Mouse (Mus musculus): ENCODE data around the gene Asic2. TPM values are rescaled to one million over a fixed set of nuclear protein-coding genes. Genes with fewer than 3 reads are reported as not detected.

Gene Asic2
- polyA plus RNA-seq, 1 experiment from 2014 or later = 3.7 TPM

DNA sequence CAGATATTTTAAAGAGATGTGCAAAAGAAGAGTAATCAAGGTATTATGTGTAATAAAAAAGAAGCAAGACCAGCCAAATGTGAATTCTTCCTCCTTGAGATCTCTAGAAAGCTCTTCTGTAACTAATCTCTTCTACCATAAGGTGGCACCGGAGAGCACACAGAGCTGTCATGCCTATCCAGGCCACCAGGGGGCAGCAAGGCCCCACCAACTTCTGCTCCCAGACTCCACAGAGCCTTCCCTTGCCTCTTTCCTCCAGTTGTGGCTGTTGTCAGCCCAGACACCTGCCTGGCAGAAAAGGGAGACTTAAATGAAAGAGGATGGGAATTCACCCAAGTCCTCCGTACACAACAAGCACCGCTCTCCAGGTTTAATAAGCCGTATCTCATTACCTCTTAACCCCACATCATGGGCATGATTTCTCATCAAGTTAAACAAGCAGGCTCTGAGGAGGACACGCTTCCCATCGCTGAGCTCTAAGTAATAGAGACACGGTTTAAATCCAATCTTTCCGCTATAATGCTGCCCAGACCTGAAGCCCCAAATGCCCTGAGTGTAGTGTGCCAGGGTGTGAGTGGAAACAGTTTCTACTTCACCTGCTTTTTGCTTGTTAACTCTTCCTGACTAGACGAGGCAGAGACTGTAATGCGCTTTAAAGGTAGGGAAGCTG lies 28.1 kb upstream of the Asic2 start:
- 68% methylated on average over 10 of the region's 10 CpGs for WGBS
- no peak overlapping the region for H3K9ac ChIP-seq
- no peaks in the 10 kb centered on the region for H3K9me3 ChIP-seq (replicated peaks)
- no peak overlapping the region for H3K27ac ChIP-seq
- no peaks in the 10 kb centered on the region for H3K36me3 ChIP-seq
- H3K4me3 ChIP-seq (replicated peaks) = no peak overlapping the region
- no peaks in the 10 kb centered on the region for H3K27me3 ChIP-seq
- H3K4me2 ChIP-seq = no peak overlapping the region
- no peak for ATAC-seq (replicated peaks; ENCODE audit: low FRiP score)
- H3K4me1 ChIP-seq = no peaks in the 10 kb centered on the region

DNA sequence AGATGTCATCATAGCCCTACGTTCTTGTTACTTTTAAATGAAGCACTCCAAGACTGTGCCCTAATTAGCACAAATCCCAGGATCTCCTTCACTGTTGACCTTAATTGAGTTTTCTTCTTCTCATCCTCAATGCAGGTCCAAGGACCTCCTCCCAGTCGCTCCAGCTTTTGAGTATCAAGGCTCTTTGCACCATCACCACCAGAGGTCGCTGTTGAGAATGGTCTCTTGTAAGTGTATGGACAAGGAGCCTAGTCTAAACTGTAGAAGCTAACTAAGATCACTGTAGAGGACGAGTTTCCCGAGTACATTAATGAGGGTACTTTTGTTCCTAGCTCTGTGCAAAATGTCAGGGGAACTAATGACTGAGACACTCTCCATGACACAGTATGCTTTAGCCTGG lies 14.9 kb upstream of the Asic2 start:
- peaks cover 11% of the 10 kb centered on the region for H3K4me1 ChIP-seq
- H3K36me3 ChIP-seq = no peaks in the 10 kb centered on the region
- no peaks in the 10 kb centered on the region for H3K27me3 ChIP-seq
- no peak overlapping the region for H3K9ac ChIP-seq
- no peak overlapping the region for H3K27ac ChIP-seq
- WGBS = 45% methylated on average over 5 of the region's 5 CpGs
- no peak overlapping the region for H3K4me3 ChIP-seq (replicated peaks)
- no peaks in the 10 kb centered on the region for H3K9me3 ChIP-seq (replicated peaks)
- ATAC-seq (replicated peaks; ENCODE audit: low FRiP score) = no peak
- H3K4me2 ChIP-seq = no peak overlapping the region

DNA sequence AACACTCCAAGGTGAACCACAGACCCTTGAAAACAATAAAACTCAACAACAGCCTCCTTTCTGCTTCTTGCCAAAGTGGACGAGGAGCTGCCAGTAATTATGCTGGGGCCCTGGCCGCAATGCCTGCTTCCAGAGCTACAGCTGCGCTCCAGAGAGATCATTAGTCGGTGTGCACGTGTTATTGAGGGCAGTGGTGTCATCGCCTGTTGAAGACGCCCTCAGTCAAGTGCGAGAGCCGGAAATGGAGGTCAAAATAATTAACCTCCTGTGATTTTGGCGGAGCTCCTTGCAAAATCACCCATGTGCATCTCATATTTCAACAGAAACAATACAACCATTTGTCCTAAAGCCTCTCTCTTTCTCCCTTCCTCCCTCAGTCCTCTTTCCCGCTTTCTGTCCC lies 13.9 kb upstream of the Asic2 start:
- Histone ChIP-seq H3K36me3 (no peaks in the 10 kb centered on the region), H3K27ac (no peak overlapping the region), H3K27me3 (no peaks in the 10 kb centered on the region), H3K4me2 (no peak overlapping the region), H3K4me1 (peaks cover 11% of the 10 kb centered on the region), H3K4me3 (replicated peaks) (no peak overlapping the region), H3K9me3 (replicated peaks) (no peaks in the 10 kb centered on the region), H3K9ac (no peak overlapping the region)
- 3% methylated on average over 11 of the region's 11 CpGs for WGBS
- ATAC-seq (replicated peaks; ENCODE audit: low FRiP score) = 0 out of 2 replicates have a peak, but pooled peaks have one; percentile 46

DNA sequence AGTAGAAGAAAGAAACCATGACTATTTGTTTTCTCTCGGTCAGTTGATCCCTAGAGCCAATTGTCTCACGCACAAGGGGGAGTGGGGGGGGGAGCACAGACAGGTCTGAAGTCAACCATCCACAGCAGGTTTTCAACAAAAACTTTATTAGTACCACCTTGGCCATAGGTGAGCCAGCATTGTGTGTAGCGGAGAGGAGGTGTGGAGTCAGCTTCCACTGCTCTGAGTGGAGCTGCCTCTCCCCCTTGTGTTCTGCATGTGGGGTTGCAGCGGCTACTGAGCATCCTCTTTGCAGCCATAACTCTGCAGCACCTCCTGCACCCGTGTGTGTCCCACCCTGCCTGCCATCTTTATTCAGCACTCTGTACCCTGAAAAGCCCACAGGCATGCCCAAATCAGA lies 6.3 kb upstream of the Asic2 start:
- no peaks in the 10 kb centered on the region for H3K4me1 ChIP-seq
- no peak overlapping the region for H3K27ac ChIP-seq
- H3K36me3 ChIP-seq = no peaks in the 10 kb centered on the region
- H3K4me2 ChIP-seq = no peak overlapping the region
- ATAC-seq (replicated peaks; ENCODE audit: low FRiP score) = no peak
- peaks cover 12% of the 10 kb centered on the region for H3K27me3 ChIP-seq
- no peaks in the 10 kb centered on the region for H3K9me3 ChIP-seq (replicated peaks)
- no peak overlapping the region for H3K9ac ChIP-seq
- WGBS = 24% methylated on average over 5 of the region's 5 CpGs
- no peak overlapping the region for H3K4me3 ChIP-seq (replicated peaks)

DNA sequence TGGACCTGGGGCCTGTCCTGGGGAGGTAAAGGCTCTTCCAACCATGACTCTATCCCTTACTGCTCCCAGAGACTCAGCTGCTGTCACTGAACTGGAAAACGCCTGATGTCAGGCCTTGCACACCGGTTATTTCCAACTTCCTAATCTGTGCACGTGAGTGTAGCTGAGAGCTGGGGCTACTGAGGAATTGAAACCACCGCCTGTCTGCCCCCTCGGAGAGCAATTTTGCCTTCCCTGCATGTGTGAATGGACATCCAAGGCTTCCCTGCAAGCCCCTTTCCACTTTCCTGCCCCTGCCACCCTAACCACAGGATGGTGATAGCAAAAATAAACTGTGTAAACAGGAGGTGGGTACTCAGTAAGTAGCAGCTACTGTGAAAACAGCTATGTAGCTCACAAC lies 5.4 kb upstream of the Asic2 start:
- H3K27ac ChIP-seq = no peak overlapping the region
- no peak overlapping the region for H3K9ac ChIP-seq
- no peaks in the 10 kb centered on the region for H3K36me3 ChIP-seq
- H3K9me3 ChIP-seq (replicated peaks) = no peaks in the 10 kb centered on the region
- peaks cover under 1% of the 10 kb centered on the region; the same call in 1 of the 2 replicates for H3K4me1 ChIP-seq
- H3K27me3 ChIP-seq = peaks cover 20% of the 10 kb centered on the region
- no peak overlapping the region for H3K4me2 ChIP-seq
- WGBS = 48% methylated on average over 5 of the region's 5 CpGs
- ATAC-seq (replicated peaks; ENCODE audit: low FRiP score) = no peak
- H3K4me3 ChIP-seq (replicated peaks) = no peak overlapping the region

- WGBS = 62% methylated on average over 3 of the region's 3 CpGs
- H3K4me3 ChIP-seq (replicated peaks) = no peak overlapping the region
- no peak overlapping the region for H3K27ac ChIP-seq
- no peak overlapping the region for H3K4me2 ChIP-seq
- no peak overlapping the region for H3K9ac ChIP-seq
- peaks cover 6% of the 10 kb centered on the region; the same call in 1 of the 2 replicates for H3K4me1 ChIP-seq
- no peaks in the 10 kb centered on the region for H3K9me3 ChIP-seq (replicated peaks)
- H3K27me3 ChIP-seq = peaks cover 37% of the 10 kb centered on the region
- H3K36me3 ChIP-seq = no peaks in the 10 kb centered on the region
- no peak for ATAC-seq (replicated peaks; ENCODE audit: low FRiP score)
These were observed 3.8 kb upstream of the Asic2 start for GRCm38 (mm10) chr11:81972044-81972443.

DNA sequence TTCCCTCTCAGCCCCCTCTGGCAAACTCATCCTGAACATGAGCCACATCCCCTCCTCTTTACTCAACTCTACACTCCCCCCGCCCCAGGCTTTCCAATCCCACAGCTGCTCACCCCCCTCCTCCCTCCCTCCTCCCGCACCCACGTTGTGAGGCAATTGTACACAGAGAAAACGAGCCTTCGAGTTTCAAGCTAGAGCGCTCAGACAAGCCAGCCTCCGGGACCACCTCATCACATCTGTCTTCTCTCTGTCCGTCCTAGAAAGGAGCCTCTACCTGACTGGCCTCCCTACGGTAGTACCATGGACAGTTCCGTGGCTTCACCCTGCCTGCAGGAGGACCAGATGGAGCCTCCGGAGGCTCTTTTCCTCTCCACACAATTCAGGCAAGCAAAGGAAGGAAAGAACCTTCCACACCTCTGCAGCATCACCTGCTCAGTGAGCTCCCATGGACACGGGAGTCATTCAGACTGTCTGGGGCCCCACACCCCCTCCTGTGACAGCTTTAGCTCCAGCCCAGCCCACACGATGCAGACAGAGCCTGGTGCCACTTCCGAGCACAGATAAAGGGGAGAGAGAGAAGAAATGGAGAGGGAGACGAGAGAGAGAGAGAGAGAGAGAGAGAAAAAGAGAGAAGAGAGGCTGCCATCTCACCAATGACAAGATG lies 1.5 kb downstream of the Asic2 start:
- Histone ChIP-seq H3K4me1 (peaks cover 6% of the 10 kb centered on the region; the same call in 1 of the 2 replicates), H3K4me2 (no peak overlapping the region), H3K27ac (no peak overlapping the region), H3K9me3 (replicated peaks) (no peaks in the 10 kb centered on the region), H3K36me3 (no peaks in the 10 kb centered on the region), H3K27me3 (peaks cover 53% of the 10 kb centered on the region), H3K4me3 (replicated peaks) (no peak overlapping the region), H3K9ac (no peak overlapping the region)
- ATAC-seq (replicated peaks; ENCODE audit: low FRiP score) = no peak
- 15% methylated on average over 15 of the region's 15 CpGs for WGBS

DNA sequence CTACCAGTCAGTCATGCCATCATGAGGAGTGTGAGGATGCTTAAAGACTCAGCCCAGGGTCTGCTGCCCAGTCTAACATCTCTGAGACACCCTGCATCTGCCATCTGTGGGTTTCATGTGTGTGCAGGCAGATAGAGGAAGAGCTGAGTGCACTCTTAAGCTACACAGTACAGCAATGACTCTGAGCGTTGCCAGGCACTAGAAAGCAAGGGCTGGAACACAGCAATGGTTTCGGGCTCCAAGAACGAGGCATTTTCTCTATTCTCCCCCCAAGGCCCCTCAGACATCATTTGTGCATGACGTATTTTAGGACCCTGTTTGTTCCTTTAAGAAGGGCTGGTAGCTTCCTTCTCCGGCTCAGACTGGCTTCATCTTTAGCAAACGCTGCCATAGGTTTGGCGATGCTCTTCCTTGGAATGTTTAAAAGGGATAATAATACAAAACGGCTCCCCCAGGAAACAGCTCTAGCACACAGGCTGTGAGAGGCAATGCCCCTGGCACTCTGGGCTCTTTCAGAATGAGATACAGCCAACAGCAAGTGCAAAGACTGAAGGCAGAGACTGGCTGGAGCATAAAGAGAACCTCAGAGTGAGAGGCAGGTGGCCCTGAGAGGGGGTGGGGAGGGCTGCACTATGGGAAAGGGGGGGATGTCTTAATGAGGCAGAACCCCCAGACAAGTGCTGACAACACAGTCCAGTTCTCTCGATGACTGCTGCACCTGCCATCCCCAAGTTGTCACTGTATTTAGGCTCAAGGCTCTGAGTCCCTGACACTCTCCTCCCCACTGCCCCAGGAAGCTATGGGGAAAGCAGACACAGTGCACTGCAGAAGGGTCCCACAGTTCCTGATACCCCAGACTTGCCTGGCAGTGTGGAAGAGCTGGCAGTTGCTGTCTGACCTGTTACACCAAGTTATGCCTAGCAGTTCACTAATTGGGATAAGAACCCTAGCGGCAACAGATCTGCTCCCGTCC lies 2.3 kb downstream of the Asic2 start:
- H3K9ac ChIP-seq = no peak overlapping the region
- H3K9me3 ChIP-seq (replicated peaks) = no peaks in the 10 kb centered on the region
- H3K36me3 ChIP-seq = no peaks in the 10 kb centered on the region
- no peak overlapping the region for H3K27ac ChIP-seq
- no peak overlapping the region for H3K4me2 ChIP-seq
- peaks cover 53% of the 10 kb centered on the region for H3K27me3 ChIP-seq
- no peak for ATAC-seq (replicated peaks; ENCODE audit: low FRiP score)
- WGBS = 68% methylated on average over 11 of the region's 11 CpGs
- H3K4me1 ChIP-seq = peaks cover 6% of the 10 kb centered on the region; the same call in 1 of the 2 replicates
- no peak overlapping the region for H3K4me3 ChIP-seq (replicated peaks)

- Histone ChIP-seq H3K4me2 (no peak overlapping the region), H3K27ac (no peak overlapping the region), H3K4me3 (replicated peaks) (no peak overlapping the region), H3K4me1 (peaks cover 6% of the 10 kb centered on the region; the same call in 1 of the 2 replicates), H3K9me3 (replicated peaks) (no peaks in the 10 kb centered on the region), H3K36me3 (no peaks in the 10 kb centered on the region), H3K9ac (no peak overlapping the region), H3K27me3 (peaks cover 42% of the 10 kb centered on the region)
- 45% methylated on average over 4 of the region's 4 CpGs for WGBS
- no peak for ATAC-seq (replicated peaks; ENCODE audit: low FRiP score)
These were observed 3.7 kb downstream of the Asic2 start for GRCm38 (mm10) chr11:81964561-81964960.

GRCm38 (mm10) chr11:81954398-81954797 lies 13.9 kb downstream of the Asic2 start:
- Histone ChIP-seq H3K4me2 (no peak overlapping the region), H3K4me3 (replicated peaks) (no peak overlapping the region), H3K36me3 (no peaks in the 10 kb centered on the region), H3K9ac (no peak overlapping the region), H3K27ac (no peak overlapping the region), H3K4me1 (no peaks in the 10 kb centered on the region), H3K9me3 (replicated peaks) (no peaks in the 10 kb centered on the region), H3K27me3 (no peaks in the 10 kb centered on the region)
- ATAC-seq (replicated peaks; ENCODE audit: low FRiP score) = no peak
- WGBS = 38% methylated on average over 4 of the region's 4 CpGs

- no peak overlapping the region for H3K4me3 ChIP-seq (replicated peaks)
- no peaks in the 10 kb centered on the region for H3K9me3 ChIP-seq (replicated peaks)
- H3K27me3 ChIP-seq = no peaks in the 10 kb centered on the region
- H3K27ac ChIP-seq = no peak overlapping the region
- H3K36me3 ChIP-seq = no peaks in the 10 kb centered on the region
- no peak overlapping the region for H3K4me2 ChIP-seq
- H3K9ac ChIP-seq = no peak overlapping the region
- ATAC-seq (replicated peaks; ENCODE audit: low FRiP score) = no peak
- no peaks in the 10 kb centered on the region for H3K4me1 ChIP-seq
- WGBS = 69% methylated on average over 1 of the region's 1 CpGs
These were observed 20.2 kb downstream of the Asic2 start for GRCm38 (mm10) chr11:81948021-81948420.

DNA sequence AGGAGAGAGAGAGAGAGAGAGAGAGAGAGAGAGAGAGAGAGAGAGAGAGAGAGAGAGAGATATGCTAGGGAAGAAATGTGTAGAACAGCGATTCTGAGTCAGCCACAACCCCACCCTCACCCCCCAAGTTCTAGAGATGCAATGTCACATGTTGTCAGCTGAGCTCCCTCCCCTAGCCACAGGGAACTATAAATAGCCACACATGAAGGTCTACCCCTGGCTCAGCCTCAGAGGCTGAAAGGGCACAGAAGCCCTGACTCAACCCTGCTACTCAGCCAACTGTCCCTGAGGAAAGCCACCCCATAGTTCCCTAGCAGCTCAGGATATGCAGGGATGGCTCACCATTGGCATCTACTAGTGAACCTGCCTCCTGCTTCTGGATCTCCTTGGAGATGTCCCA lies 26.1 kb downstream of the Asic2 start:
- Histone ChIP-seq H3K27me3 (no peaks in the 10 kb centered on the region), H3K4me1 (no peaks in the 10 kb centered on the region), H3K9ac (no peak overlapping the region), H3K36me3 (no peaks in the 10 kb centered on the region), H3K4me3 (replicated peaks) (no peak overlapping the region), H3K4me2 (no peak overlapping the region), H3K27ac (no peak overlapping the region), H3K9me3 (replicated peaks) (no peaks in the 10 kb centered on the region)
- no peak for ATAC-seq (replicated peaks; ENCODE audit: low FRiP score)
- WGBS = 80% methylated on average over 1 of the region's 1 CpGs
